Mouse (Mus musculus) thymus, postnatal 0 days (tissue): ENCODE measurements around the gene Gm10681. TPM values are rescaled to one million over a fixed set of nuclear protein-coding genes. Genes with fewer than 3 reads are reported as not detected.
"Not testable (repeated sequence)": the region's sequence is repeated elsewhere in the genome, so short reads cannot be mapped to it uniquely, and the experiment has no call there.

Experiments
- DNase-seq: peaks from one replicate; pipeline ENCODE4 v3.0.0-alpha.2; 2015; ENCODE audit warnings: low spot score
- polyA plus RNA-seq: library from polyadenylated mRNA; unstranded; fragments of >200 nt; fragmentation: Nextera tagmentation; extraction: Ambion mirVana; gene quantifications from 2 replicates; pipeline ENCODE4 v1.2.1, GENCODE M21; 2015

The Gm10681 gene
- polyA plus RNA-seq, 1 experiment from 2014 or later, result not detected

GRCm38 (mm10) chr3:98522779-98523178 is 65.8 kb downstream of the Gm10681 start:
- DNase-seq, result not testable (repeated sequence)

- DNase-seq, result not testable (repeated sequence)
These were observed 78.2 kb downstream of the Gm10681 start, which contains the start of gene Hsd3b4 for GRCm38 (mm10) chr3:98510414-98510813. Gene Hsd3b4, minus strand, starts transcription at chr3:98510514.

GRCm38 (mm10) chr3:98507229-98507628 is 81.4 kb downstream of the Gm10681 start:
- not testable (repeated sequence) for DNase-seq

Other genes with a start within 250 kb of the Gm10681 start
- gene Phgdh, start 248.8 kb downstream of the Gm10681 start, polyA plus RNA-seq, result 328 and 352 TPM in 2 replicates
- 1.3 and 1.4 TPM in 2 replicates for gene Zfp697, start 206.3 kb downstream of the Gm10681 start, polyA plus RNA-seq
- gene Gm4450, start 131.7 kb downstream of the Gm10681 start, polyA plus RNA-seq, result not detected in 2 replicates
- not detected in 2 replicates for gene Hsd3b4, start 78.3 kb downstream of the Gm10681 start, polyA plus RNA-seq
- not detected in 2 replicates for gene Hsd3b5, start 41.4 kb upstream of the Gm10681 start, polyA plus RNA-seq
- gene Hsd3b2, start 135.7 kb upstream of the Gm10681 start, polyA plus RNA-seq, result not detected in 2 replicates
- not detected in 2 replicates for gene Hsd3b3, start 174.3 kb upstream of the Gm10681 start, polyA plus RNA-seq
- gene Hsd3b6, start 225.6 kb upstream of the Gm10681 start, polyA plus RNA-seq, result 0.27 and 0.31 TPM in 2 replicates